Mouse (Mus musculus) liver, postnatal 0 days (tissue): ENCODE results near the gene Kif24.

Source experiments
- CTCF ChIP-seq: sonication (generic); IDR thresholded peaks from 2 replicates; pipeline ENCODE4 v1.5.1; 2016; ENCODE audit warnings: antibody characterized with exemption, low read depth
- EP300 ChIP-seq: IDR thresholded peaks from 2 replicates; pipeline ENCODE4 v1.6.1; 2016; ENCODE audit warnings: antibody characterized with exemption, low read depth, mild to moderate bottlenecking

DNA sequence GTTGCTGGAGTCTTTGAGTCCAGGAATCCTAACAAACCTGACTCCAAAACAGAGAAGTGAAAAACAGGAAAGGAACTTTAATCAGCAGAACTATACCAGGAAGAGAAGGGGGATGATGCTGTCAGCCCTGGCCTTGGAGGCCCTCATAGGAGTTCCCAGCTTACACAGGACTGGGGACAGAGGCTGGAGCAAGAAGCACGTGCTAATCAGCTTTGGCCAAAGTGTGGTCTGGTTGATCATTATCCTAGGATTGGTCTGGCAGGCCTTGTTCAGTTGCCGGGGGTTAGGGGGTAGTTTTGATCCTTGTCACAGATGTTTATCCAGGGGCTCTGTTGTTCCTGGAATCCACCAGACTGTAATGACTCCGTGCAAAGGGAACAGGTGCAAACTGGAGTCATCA is 29.7 kb upstream of the Kif24 start:
- no peak for TF ChIP-seq CTCF
- TF ChIP-seq EP300, result no peak
